Mouse (Mus musculus) bone marrow, adult 2 months (tissue): ENCODE measurements around the gene Bfsp2.

Source experiments
- CTCF ChIP-seq: fragments of 200-500 bp; IDR thresholded peaks from 2 replicates; pipeline ENCODE4 v1.5.1; 2011; ENCODE audit warnings: low read length, control low read depth; ENCODE audit not compliant: control insufficient read depth, insufficient read depth
- POLR2A ChIP-seq: fragments of 200-500 bp; IDR thresholded peaks from 2 replicates; pipeline ENCODE4 v1.6.1; 2011; ENCODE audit warnings: low read depth, mild to moderate bottlenecking, control low read depth, low read length, borderline replicate concordance; ENCODE audit not compliant: control insufficient read depth

- TF ChIP-seq CTCF (no peak), POLR2A (no peak)
Observed at GRCm38 (mm10) chr9:103403331-103403973, 76.8 kb downstream of the Bfsp2 start.
